Comparison of ENCODE assay signal across 8 mouse cellular contexts in the genomic region with DNA sequence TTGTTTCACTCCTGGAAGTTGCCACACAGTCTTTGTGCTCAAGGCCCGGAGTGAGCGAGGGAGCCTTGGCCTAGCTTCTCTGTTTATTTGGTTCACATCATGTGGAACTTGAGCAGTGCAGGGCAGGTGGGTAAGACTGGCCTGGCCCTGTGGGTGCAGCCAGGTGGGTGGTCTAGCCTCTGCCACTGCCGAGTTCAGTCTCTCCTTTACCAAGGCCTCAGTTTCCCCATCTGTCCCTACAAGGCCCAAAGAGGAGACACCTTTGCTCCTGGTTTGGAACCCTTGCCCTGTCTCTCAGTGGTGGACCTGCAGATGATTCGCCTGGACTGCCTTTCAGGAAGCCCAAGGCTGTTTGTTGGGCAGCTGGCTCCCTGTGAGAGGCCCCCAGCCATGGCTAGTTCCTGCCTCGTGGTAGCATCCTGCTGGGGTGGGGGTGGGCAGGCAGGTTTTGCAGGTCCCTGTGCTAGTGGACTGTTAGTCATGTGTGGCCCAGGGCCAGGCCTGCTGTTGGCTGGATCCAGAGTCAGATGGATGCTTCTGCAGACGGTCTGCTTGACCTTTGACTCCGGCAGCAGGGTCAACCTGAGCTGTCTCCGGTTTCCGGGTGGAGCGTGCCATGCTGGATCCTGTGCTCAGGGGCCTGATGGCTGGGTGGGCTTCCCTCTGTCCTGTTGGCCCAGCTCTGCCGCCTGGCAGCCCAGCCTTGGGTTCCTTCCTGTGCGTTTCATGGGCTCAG. TPM values are rescaled to one million over a fixed set of nuclear protein-coding genes. Genes with fewer than 3 reads are reported as not detected.
A peak's percentile ranks its signal among the peaks of the same experiment; 100 is the strongest.
DNase-seq lines count a peak whose midpoint lies in the region; ATAC-seq lines count a peak whose summit lies in the region.

No protein-coding gene starts in this region.

- WGBS in forebrain, embryonic 14.5 days: 49% methylated on average over 12 of the region's 12 CpGs
- 38% methylated on average over 12 of the region's 12 CpGs for WGBS in midbrain, embryonic 12.5 days

- no peak overlapping the region for H3K27ac ChIP-seq in forebrain, embryonic 14.5 days (ENCODE audit: low read depth, low read length)
- 0 out of 2 replicates have a peak overlapping the region, but pooled peaks have one; percentile 20 for H3K27ac ChIP-seq in midbrain, embryonic 12.5 days (replicated peaks)

- no peak overlapping the region for H3K4me3 ChIP-seq in forebrain, embryonic 14.5 days (ENCODE audit: low read depth, low read length)
- 0 out of 2 replicates have a peak overlapping the region, but pooled peaks have one; percentile 5 for H3K4me3 ChIP-seq in midbrain, embryonic 12.5 days

- H3K4me1 ChIP-seq in forebrain, embryonic 14.5 days (ENCODE audit: control insufficient read depth, insufficient read depth, low read length): peaks cover 64% of the 10 kb centered on the region
- peaks cover 89% of the 10 kb centered on the region for H3K4me1 ChIP-seq in midbrain, embryonic 12.5 days

- peak overlapping the region; percentile 25 for H3K4me2 ChIP-seq in forebrain, embryonic 14.5 days (ENCODE audit: low read length)
- peak overlapping the region; percentile 33 for H3K4me2 ChIP-seq in midbrain, embryonic 12.5 days (replicated peaks)

- ATAC-seq in forebrain, embryonic 14.5 days: no peak
- ATAC-seq in midbrain, embryonic 12.5 days (ENCODE audit: low FRiP score, low read depth): no peak
- no peak for ATAC-seq in activated CD4-positive, CD25-positive, alpha-beta regulatory T cell, adult 4 months

- no peaks in the 10 kb centered on the region for H3K27me3 ChIP-seq in forebrain, embryonic 14.5 days (replicated peaks; ENCODE audit: control insufficient read depth, insufficient read depth, low read length)
- peaks cover 89% of the 10 kb centered on the region for H3K27me3 ChIP-seq in midbrain, embryonic 12.5 days

- intact Hi-C loops in heart, postnatal 25 days (cut with DNase I): no loop called here

- H3K9ac ChIP-seq in forebrain, embryonic 14.5 days (ENCODE audit: low read length): 0 out of 2 replicates have a peak overlapping the region, but pooled peaks have one; percentile 29
- H3K9ac ChIP-seq in midbrain, embryonic 12.5 days (replicated peaks): 0 out of 2 replicates have a peak overlapping the region, but pooled peaks have one; percentile 15

- no peaks in the 10 kb centered on the region for H3K9me3 ChIP-seq in forebrain, embryonic 14.5 days (replicated peaks; ENCODE audit: control insufficient read depth, low read length)
- no peaks in the 10 kb centered on the region for H3K9me3 ChIP-seq in midbrain, embryonic 12.5 days

- DNase-seq in heart, adult 11 months: peak; percentile 97
- DNase-seq in heart, postnatal 25 days (ENCODE audit: low spot score): no peak
- DNase-seq in forebrain, embryonic 14.5 days (ENCODE audit: low spot score): no peak
- peak; percentile 89 for DNase-seq in kidney, postnatal 14 days
- no peak for DNase-seq in cerebellum, postnatal 36 days
- DNase-seq in urinary bladder, postnatal 36 days (ENCODE audit: low spot score in 2 of 2): no peak

- peaks cover 25% of the 10 kb centered on the region for H3K36me3 ChIP-seq in forebrain, embryonic 14.5 days (ENCODE audit: control insufficient read depth, insufficient read depth, low read length)
- no peaks in the 10 kb centered on the region for H3K36me3 ChIP-seq in midbrain, embryonic 12.5 days

RNA-seq across cellular contexts. Expression of a gene that starts 5.4 kb away (rescaled TPM):
- total RNA-seq in heart, postnatal 25 days (2021): 10 to 100 TPM; 14.3 to 16.6 TPM
- polyA plus RNA-seq in forebrain, embryonic 14.5 days (2014; fragmentation: Nextera tagmentation; extraction: Ambion mirVana): 11.5 and 12.3 TPM in 2 replicates
- polyA plus RNA-seq in midbrain, embryonic 12.5 days (2016; fragmentation: Nextera tagmentation; extraction: Ambion mirVana): 10.0 and 10.1 TPM in 2 replicates
- polyA plus RNA-seq in activated CD4-positive, CD25-positive, alpha-beta regulatory T cell, adult 4 months (2017; shearing (Covaris generic)): not detected

RNA-seq across cellular contexts. Expression of a gene that starts 44.9 kb away (rescaled TPM):
- total RNA-seq in heart, postnatal 25 days (2021): under 1 TPM; 0.25 to 0.47 TPM
- 0.17 and 0.46 TPM in 2 replicates for polyA plus RNA-seq in forebrain, embryonic 14.5 days (2014; fragmentation: Nextera tagmentation; extraction: Ambion mirVana)
- polyA plus RNA-seq in midbrain, embryonic 12.5 days (2016; fragmentation: Nextera tagmentation; extraction: Ambion mirVana): 0.51 and 0.56 TPM in 2 replicates
- not detected for polyA plus RNA-seq in activated CD4-positive, CD25-positive, alpha-beta regulatory T cell, adult 4 months (2017; shearing (Covaris generic))

Comparison
In these comparisons a context has a peak if more than half of its experiments do, and no peak if none do; other contexts are left out.
1. DNase-seq: peak in heart, adult 11 months (single experiment) and kidney, postnatal 14 days (single experiment); none in heart, postnatal 25 days (single experiment), forebrain, embryonic 14.5 days (single experiment), cerebellum, postnatal 36 days (0 of 2) and urinary bladder, postnatal 36 days (0 of 2).
2. RNA of a gene that starts 5.4 kb away (polyA plus RNA-seq): 11.5 to 12.3 TPM in forebrain, embryonic 14.5 days and 10.0 to 10.1 TPM in midbrain, embryonic 12.5 days; not detected in activated CD4-positive, CD25-positive, alpha-beta regulatory T cell, adult 4 months; every median in the first group is over 10 times any median in the second.